Mouse (Mus musculus) 3T3-L1 (cell line): ENCODE measurements at regions not wholly inside any gene's neighbourhood (a gene's known extent, or its start where the extent isn't known, plus 50 kb on each side); places are given as distances from the start of the nearest gene placed in this dataset.

Experiments used
- DNase-seq: peaks from one replicate; pipeline ENCODE4 v3.0.0-alpha.2; 2015; ENCODE audit warnings: low read depth, low spot score

DNA sequence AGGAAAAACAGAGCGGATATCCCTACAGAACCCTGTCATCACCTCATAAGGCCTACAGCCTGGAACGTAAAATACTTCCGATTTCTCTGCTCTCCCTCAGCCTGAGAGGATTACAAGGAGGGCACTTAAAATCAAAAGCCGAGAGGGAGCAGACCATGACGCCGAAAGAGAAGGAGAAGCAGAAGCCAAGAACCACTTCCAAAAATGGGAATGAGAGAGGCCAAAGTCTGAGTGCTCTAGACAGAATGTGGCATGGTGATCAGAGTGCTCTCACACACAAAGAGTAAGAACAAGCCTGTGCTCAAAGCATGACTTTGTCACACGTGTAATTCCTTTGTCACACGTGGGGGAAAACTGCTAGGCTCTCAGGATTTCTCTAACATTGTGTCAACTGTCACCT is 125.9 kb downstream of the Hlx start:
- no peak for DNase-seq

DNA sequence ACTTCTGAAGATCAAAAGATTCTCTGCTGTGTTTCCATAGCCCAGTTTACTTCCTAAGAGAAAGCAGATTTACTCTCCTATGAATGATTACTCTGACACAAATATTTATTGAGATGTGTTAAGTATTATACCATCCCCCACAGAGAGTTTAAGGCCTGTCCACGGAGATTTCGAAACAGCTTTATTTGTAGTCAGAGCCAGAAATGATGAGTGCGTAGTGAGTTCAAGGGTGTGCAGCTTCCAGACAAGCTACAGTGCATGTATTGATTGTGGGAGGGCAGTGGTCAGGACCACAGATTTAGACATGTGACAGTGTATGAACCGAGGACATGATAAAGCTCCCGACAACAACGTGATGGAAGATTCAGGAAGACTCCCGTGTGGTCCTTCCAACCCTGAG is 126.8 kb downstream of the Hlx start:
- no peak for DNase-seq

DNA sequence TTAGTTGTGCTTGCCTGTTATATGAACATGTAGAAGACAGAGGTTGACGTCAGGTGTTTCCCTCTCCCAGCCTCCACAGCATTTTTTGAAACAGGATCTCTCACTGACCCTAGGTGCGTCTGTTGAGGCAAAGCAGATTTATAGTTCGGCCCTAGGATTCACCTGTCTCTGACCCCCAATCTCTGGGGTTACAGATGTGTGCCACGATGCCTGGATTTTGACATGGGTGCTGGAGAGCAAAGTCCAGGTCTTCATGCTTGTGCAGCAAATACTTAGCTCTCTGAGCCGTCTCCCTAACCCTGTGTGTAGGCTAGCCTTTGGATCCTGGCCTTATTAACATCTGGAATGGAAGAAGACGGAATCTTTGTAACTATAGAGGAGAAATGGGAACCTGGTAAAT is 129.3 kb downstream of the Hlx start:
- DNase-seq, result no peak

DNA sequence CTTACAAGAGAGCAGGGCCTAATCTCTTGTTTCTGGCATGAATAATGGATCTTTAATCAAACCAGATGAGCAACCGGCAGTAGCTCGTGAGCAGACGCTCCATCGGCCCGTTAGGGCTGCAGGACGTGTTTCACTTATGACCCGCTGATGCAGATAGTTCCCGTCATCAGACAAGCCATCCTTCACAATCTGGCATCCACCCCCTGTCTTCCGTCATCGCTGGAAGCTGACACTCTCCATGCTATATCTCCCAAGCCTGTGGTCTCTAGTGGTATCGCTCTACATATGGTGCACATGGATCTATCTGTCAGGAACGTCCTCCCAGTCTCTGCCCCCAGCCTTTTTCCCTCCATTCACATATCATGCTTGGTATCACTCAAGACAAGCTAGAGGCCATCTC is 137.0 kb downstream of the Hlx start:
- no peak for DNase-seq

DNA sequence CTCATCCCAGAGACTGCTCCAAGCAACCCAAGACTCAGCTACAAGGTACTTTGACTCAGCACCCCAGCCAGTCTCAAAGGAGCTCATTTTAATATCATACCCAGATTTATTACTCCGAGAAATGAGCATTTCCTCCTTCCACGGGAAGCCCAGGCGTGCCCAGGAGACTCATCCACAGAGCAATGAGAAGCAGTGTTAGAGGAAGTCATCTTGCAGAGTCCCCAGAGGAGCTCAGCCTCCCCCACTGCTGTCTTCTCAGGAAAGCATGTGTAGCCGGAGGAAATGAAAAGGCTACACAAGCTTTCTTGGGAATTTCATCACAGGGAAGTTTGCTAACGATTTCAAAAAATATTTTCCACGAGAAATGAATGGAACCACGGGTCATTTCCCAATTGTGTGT is 141.8 kb downstream of the Hlx start:
- no peak for DNase-seq

DNA sequence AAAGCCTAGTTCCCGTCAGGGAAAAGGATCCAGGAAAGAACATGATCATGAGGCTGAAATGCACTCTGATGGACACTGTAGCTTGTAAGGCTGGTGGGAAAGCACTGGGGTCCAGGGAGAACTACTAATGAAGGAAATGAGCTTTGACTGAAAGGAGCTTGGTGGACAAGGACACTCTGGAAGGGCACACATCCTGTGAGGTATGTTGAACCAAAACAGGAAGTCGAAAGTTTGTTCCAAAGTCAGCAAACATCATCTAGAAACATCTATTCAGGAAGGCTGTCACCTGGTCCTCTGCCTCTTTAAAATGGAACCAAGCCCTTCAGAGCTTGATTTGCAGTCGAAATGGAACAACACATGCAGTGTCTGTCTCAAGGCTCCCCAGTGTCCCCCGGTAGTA is 143.1 kb downstream of the Hlx start:
- DNase-seq, result no peak

DNA sequence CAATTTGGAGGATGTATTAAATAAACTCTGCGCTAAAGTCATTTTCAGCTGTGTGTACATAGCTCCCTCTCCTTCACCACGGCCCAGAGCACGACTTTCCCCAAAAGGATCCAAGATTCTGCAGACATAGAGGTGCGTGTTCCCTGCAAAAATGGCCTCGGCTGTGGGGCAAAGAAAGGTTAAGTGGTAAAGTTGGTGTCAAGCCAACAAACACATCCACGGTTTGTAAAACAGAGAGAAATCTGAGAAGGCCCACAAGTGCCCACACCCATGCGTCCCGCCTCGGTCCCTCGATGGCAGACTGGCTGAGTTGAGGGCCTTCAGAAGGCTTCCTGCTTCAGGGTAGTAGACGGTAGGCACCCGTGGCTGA is 147.9 kb downstream of the Hlx start:
- no peak for DNase-seq

DNA sequence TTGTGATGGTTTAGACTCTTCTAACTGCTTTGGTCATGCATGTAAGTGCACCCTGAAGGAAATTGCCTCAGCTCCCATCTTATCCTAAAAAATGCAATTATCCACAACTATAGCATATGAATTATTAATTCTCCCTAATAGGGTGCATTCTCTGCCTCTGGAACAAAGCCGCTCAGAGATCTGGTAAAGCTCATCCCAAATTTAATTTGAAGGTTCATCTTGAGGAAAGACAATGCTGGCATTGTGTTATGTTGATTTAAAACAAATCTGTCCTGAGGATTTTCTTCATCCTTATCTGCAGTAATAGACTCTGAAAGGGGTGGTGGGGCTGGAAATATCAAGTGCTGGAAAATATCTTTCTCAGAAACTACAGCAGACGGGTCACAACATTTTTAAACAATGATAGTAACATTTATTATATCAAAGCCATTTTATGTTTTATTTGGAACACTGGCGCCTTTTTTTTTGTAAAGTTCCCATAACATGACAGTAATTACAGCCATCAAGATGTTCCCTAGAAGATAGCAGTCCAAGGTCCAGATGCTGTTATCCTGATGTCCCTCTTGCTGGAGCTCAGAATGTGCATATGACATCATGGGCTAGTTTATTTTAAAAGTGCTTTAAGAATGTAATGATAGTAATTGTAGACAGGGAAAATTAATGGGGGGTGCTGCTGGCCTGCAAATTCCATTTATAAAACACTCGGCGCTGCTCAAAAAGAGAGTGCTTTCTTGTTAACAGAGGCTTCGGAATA is 148.5 kb downstream of the Hlx start:
- no peak for DNase-seq

DNA sequence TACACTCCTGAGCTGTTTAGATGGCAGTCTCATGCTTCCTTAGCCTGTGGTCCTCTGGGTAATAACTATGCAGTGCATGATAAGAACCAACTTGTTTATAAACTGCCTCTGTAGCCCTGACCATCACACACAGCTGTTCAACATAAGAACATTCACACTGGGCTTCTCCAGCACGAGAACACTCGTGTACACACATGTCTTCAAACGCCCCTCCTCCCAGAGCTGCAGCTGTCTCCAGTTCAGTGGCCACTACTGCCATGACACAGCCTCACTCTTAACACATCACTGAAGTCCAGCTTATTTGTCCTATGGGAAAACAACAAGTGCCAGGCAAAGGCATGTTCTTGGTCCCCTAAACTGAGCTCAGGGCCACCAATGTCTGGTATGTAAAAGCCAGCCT is 152.9 kb downstream of the Hlx start:
- DNase-seq, result no peak

DNA sequence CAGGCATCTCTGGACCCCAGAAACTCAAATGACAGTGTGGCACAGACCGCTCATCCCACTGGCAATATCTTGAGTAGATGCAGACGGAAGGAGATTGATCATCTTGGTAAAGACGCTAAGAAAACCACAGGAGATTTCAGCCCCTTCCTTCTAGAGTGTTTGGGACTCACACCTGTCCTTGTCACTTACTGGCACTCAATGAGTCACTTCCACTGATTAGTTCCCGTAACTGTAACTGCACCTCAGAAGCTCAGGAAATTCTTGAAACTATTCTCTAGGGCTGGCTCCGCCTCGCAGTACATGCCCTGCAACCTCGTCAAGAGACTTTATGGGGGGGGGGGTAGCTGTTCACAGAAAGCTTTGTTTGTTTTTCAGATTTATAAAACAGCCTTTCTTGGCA is 155.9 kb downstream of the Hlx start:
- no peak for DNase-seq

DNA sequence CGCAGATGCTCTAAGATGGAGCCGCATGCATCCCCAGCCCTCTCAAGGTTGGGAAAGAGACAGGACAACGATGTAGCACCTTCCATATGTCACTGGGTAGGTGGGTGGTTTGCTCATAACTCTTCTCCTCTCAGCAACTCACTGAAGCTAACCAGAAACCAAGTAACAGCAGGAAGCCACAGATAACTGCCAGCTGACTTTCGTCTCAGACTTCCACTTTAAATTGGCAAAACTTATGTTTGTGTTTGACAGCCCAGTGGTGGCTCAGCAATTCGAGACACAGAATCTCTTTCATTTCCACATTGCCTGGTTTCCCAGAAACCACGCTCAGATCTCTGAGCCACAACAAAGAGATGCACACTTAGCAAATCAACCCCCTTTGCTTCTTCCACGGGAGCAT is 159.1 kb downstream of the Hlx start:
- DNase-seq, result no peak

DNA sequence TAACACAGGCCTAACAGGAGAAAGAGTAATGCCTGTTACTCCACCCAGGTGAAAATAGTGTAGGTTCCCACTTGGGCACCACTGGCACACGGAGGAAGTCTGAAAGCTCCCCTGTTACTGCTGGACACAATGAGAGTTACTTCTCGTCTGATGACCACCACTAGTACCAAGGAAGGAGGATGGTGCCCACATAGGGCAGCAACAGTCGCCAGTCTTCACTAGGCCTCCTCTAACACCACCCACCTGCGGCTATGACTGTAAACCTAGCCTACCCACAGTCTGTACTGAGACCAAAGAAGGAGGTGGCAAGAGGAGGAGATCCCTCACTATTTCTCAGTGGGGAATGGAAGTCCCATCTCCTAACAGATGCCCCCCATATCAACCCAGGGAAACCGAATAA is 161.7 kb downstream of the Hlx start:
- DNase-seq, result no peak

DNA sequence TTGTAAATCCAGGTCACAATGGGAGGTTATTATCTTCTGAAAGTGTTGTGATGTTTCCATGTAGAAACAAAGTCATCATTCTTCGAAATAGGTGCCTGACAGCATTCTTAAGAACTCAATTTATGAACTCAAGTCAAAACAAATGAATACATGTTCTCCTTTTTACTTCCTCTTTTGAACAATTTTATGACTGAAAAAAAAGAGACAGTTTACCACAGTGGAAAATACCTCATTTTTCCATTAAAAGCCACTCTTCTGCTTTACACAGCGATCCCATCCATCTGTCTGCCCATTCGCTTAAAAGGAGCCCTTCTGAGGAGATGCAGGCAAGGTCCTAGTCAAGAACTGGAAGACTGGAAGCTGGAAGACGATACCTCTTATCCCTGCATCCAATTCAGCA is 169.5 kb downstream of the Hlx start:
- no peak for DNase-seq

DNA sequence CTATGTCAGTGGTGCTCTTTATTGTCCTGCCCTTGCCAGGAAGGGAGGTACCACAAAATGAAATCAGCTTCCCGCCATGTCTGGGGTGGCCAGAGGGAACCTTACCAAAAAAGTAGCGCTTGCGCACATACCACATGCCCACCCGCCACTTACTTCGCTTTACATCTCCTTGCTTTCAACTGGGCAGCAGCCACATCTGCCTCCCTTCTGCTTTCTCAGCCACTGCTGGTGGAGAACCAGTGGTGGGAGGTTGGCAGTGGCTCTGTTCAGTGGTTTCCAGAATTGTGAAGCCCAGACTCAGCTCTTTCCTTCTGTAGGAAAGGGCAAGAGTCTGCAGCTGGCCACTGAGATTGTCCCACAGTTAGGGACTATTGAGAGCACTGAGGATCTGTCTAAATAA is 170.2 kb downstream of the Hlx start:
- no peak for DNase-seq

DNA sequence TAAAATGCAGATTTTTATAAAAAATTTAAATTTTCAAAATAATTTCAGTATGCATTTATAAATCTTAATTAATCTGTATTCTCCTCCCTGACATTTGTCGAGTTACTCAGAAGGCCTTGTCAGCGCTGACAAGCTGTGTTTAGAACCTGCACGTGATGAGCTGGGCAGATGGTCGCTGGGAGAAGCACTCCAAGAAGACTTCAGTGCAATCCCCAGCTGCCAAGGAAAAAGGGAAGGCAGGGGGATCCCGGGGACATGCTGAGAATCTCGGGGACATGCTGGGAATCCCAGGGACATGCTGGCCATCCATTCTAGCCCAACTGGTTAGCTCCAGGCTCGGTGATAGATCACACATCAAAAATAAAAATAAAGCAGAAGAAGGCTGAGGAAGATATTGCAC is 172.9 kb downstream of the Hlx start:
- no peak for DNase-seq

DNA sequence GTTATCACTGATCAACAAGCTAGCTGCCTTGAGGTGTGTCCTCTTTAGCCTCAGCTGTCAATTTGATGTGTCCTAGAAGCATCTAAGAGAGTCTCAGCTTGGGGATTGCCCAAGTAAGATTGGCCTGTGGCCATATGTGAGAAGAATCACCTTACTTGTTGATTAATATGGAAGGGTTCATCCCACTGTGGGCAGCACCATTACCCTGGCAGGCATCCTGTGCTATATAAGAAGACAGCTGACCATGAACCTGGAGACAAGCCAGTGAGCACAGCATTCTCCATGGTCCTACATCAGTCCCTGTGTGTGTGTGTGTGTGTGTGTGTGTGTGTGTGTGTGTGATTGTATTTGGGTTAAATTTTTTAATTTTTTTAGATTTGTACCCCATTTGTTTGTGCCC is 178.6 kb downstream of the Hlx start:
- DNase-seq, result no peak

DNA sequence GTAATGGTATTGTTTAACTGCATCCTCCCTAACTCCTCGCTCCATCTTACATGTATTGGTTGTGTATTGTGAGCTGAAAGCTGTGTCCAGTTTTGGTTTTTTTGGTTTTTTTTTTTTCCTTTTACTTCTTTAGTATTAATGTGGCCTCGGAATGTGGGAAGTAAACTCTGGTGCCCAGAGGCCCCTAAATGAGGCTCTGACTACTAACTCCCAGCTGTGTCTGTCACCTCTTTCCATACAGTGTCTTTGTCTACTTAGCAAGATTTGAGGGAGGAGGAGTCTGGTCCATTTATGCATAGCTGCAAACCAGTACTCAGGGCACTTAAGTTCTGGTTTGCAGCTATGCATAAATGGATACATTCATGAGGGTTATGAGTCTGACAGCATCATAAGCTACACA is 181.9 kb downstream of the Hlx start:
- DNase-seq, result no peak

DNA sequence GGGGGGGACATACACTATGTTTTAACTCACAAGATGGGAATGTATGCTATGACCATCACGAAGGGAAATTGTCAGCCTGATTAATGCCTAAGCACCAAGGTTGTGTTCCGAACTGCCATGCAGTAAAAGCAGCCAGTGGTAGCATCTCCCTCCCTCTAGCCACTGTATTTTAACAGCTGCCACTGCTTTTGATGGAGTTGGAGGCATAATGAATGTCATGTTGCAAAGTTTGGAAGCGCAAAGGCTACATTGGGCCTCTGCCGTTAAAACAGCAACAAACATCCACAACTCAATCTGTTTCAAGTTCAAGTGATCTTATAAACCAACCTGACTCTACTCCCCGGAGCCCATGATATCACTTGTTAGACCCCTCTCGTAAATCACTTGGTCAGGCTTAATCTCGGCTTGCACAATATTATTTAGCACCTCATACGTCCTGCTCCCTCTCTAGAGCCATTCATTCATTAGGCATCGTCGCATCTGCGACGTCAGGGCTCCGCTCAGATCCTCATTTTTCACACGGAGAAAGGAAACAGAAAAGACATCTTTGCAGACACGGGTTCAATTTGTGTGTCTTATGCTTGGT is 184.7 kb downstream of the Hlx start:
- DNase-seq, result no peak

DNA sequence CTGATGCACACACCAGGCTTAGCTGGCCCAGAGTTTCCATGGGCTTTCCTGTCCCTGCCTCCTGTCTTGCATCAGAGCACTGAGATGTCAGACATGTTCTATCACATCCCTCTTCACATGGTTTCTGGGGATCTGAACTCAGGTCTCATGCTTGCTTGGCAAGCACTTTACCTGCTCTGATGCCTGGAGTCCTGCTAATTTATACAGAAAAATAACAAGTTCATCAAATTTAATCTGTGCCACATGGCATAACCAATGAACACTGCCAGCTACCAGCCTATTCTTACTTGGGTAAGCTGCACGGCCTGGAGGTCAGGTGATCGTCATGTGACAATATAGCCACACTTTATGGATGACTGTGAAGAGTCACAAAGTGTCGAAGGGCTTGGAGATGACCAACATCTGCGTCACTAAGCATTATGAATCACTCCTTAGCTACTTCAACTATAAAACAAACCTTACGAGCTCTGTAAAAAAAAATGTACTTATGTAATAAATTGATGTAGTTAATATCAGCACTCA is 186.2 kb downstream of the Hlx start:
- DNase-seq, result peak; percentile 9

DNA sequence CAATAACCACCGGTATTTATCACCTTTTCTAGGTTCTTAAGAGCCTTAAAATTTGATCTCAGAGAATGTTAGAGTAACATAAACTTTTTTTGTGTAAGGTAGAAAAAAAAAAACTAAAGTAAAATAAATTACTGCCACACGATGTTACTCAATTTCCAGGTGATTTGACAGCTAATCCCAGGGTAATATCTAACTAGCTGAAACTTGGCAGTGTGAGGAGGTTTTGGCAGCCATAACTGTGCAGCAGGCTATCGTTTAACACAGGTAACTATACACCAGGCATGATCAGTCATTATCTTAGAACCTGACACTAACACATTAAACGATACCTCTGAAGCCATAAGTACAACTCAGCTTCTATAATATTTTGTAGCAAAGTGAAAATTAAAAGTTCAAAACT is 187.3 kb downstream of the Hlx start:
- DNase-seq, result no peak

DNA sequence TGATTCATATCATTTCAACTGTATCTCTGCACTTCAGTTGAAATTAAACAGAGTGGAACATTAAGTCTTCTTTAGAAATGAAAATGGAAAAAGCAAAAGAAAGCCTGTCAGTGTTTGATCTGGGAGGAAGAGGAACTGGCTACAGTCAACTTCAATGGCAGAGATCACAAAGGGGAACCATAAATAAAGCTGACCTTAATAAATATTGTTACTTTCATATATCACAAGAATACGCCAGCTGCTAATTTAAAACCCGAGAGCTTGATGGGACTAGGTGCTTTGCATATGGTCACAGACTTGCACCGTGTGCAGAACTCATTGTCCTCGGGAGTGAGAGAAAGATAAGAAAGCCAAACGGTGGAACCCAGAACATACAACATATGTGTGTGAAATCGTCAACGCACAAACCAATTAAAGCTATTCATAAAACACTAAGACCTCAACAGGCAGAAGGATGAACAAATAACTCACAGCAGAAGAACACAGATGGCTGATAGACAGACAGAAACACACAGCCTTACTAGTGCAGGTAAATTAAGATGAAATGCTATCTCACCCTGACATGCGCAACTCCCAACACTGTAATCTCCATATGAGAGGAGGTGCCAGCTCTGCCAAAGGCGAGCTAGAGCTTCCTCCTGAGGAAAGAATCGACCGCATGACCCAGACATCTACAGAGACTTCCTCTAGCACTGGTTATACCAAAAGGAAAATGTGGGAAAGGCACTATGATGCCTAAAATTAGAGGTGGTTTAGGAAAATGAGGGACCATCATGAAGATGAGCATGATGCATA is 189.9 kb downstream of the Hlx start:
- no peak for DNase-seq

DNA sequence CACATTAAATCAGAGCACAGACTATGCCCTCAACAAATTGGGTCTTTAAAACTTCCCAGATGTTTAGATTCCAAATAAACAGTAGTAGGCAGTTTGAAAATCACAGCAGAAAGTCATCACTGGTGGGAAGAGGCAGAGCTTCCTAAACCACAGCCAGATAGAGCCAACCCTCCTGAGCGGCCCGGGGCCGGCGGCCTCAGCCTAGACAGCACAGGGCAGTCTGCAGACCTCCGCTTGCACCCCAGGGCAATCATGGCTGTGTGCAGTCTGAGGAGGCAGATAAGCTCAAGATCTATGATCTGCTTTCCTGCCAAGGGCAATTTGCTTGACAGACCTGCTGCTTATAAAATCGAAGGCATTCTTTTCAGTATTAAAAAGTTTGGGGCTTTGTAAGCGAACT is 192.6 kb downstream of the Hlx start:
- no peak for DNase-seq
